Mouse (Mus musculus) cortical plate, adult 2 months (tissue): ENCODE data around the gene Asic4.

Experiments used
- CTCF ChIP-seq: fragments of 200-500 bp; IDR thresholded peaks from 2 replicates; pipeline ENCODE4 v1.5.1; 2011; ENCODE audit warnings: mild to moderate bottlenecking, control low read depth, low read length; ENCODE audit not compliant: insufficient read depth; ENCODE audit errors: extremely low read depth
- POLR2A ChIP-seq: fragments of 200-500 bp; IDR thresholded peaks from 2 replicates; pipeline ENCODE4 v1.6.1; 2011; ENCODE audit warnings: mild to moderate bottlenecking, low read length, control low read depth; ENCODE audit not compliant: insufficient read depth; ENCODE audit errors: extremely low read depth

DNA sequence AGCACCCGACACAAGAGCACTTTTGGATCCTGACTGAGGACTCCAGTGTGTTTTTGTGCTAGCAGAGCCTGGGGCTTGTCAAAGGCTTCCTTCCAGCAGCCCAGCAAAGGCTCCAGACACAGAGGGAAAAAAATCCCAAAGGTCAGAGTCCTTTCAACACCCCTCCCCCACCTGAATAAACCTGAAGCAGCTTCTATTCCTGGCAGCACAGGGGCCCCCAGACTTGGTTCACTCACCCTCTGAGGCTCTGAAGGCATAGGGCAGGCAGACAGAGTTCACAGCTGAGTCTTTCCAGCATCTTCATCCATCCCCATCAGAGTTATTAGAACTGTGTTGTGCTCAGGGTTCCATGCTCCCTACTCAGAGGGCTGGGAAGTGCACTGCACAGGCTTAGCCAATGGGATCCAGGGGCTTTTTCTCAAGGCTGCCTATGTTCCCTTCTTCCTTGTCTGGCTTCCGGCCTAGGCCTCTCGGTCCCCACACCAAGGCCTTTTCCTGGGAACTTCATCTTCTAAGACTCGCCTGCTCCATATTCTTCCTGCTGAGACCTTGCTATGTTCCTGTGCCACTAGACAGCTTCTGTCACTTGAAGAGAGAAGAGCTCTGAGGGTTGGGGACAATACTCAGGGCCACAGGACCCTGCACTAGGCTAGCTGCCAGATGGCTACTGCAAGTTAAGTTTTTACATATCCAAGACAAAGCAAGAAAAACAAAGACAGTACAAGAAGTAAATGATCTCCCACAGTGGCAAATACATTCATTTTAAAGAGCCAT, 61.4 kb downstream of the Asic4 start:
- no peak for TF ChIP-seq CTCF
- TF ChIP-seq POLR2A = no peak
